Mouse (Mus musculus): ENCODE data around the gene Slc7a14.

- TF ChIP-seq CTCF (IDR thresholded peaks at IDR 0.05; ENCODE audit: extremely low read depth, insufficient read depth, insufficient read length, insufficient replicate concordance) (no peak), POLR2A (IDR thresholded peaks at IDR 0.05; ENCODE audit: low read depth, low read length) (no peak)
Observed at GRCm38 (mm10) chr3:31208458-31208994, 101.7 kb downstream of the Slc7a14 start.

All from spleen, adult 2 months (tissue).